Mouse (Mus musculus) midbrain, embryonic 10.5 days (tissue): ENCODE measurements around the gene Gm10577. TPM values are rescaled to one million over a fixed set of nuclear protein-coding genes. Genes with fewer than 3 reads are reported as not detected.

Source experiments
- DNase-seq: peaks from one replicate; pipeline ENCODE4 v3.0.0-alpha.2; 2017; ENCODE audit warnings: low spot score
- H3K27ac ChIP-seq: fragments of 300-500 bp; sonication (generic); replicated peaks from 2 replicates; pipeline ENCODE4 v1.5.1; 2016; ENCODE audit warnings: mild to moderate bottlenecking
- H3K27me3 ChIP-seq: fragments of 300-500 bp; sonication (generic); 2 replicates; pipeline ENCODE4 v1.6.1; 2016; ENCODE audit warnings: low read depth, mild to moderate bottlenecking; ENCODE audit not compliant: poor library complexity, severe bottlenecking
- H3K36me3 ChIP-seq: fragments of 300-500 bp; sonication (generic); 2 replicates; pipeline ENCODE4 v1.6.1; 2016; ENCODE audit warnings: mild to moderate bottlenecking, moderate library complexity
- H3K4me1 ChIP-seq: fragments of 300-500 bp; sonication (generic); 2 replicates; pipeline ENCODE4 v1.6.1; 2016
- H3K4me3 ChIP-seq: fragments of 300-500 bp; sonication (generic); 2 replicates; pipeline ENCODE4 v1.5.1; 2016; ENCODE audit warnings: mild to moderate bottlenecking, moderate library complexity
- H3K9me3 ChIP-seq: fragments of 300-500 bp; sonication (generic); replicated peaks from 2 replicates; pipeline ENCODE4 v1.6.1; 2016; ENCODE audit warnings: mild to moderate bottlenecking
- WGBS: fragments of 180-500 bp; shearing (Covaris S2); methylation state at CpG from one replicate; pipeline ENCODE4 v1.1.7; 2016; 5-methylcytosine and 5-hydroxymethylcytosine counted together
- polyA plus RNA-seq: library from polyadenylated mRNA; unstranded; fragments of >200 nt; fragmentation: Nextera tagmentation; extraction: Ambion mirVana; gene quantifications from 2 replicates; pipeline ENCODE4 v1.2.1, GENCODE M21; 2016

The Gm10577 gene
- polyA plus RNA-seq, 1 experiment from 2014 or later, result not detected

DNA sequence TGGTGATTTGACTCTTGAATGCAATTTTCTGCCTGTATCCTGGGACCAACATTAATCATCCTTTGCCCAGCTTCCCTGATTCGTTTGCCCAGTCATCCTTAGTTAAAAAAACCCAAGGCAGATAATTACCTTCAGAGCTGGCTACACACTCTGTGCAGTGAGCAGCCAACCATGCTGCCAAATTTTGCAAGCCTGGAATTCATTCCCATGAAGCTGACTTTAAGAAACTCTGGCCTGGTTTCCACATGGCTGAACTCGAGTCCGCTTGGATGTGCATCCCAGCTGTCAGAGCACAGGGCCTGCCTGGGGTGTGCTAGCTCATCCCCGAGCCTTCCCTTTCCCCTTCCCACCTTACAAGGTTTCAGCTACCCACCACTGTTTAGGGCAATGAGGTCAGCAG, 29.5 kb downstream of the Gm10577 start:
- WGBS, result 46% methylated on average over 4 of the region's 4 CpGs

GRCm38 (mm10) chr4:100988231-100988799, 32.2 kb downstream of the Gm10577 start:
- H3K27ac ChIP-seq, result no peak overlapping the region
- DNase-seq, result no peak
- H3K4me1 ChIP-seq, result peaks cover 46% of the 10 kb centered on the region
- no peaks in the 10 kb centered on the region for H3K27me3 ChIP-seq
- H3K36me3 ChIP-seq, result peaks cover 98% of the 10 kb centered on the region
- no peak overlapping the region for H3K4me3 ChIP-seq
- no peaks in the 10 kb centered on the region for H3K9me3 ChIP-seq
- 86% methylated on average over 8 of the region's 8 CpGs for WGBS

More for the DNA sequence above, 29.5 kb downstream of the Gm10577 start:
- Histone ChIP-seq H3K36me3 (peaks cover 97% of the 10 kb centered on the region), H3K27me3 (no peaks in the 10 kb centered on the region), H3K27ac (peak overlapping the region; percentile 46; the same call in 1 of the 2 replicates), H3K4me1 (peaks cover 66% of the 10 kb centered on the region), H3K9me3 (no peaks in the 10 kb centered on the region), H3K4me3 (no peak overlapping the region)
- DNase-seq, result no peak

GRCm38 (mm10) chr4:100987187-100987586, 33.3 kb downstream of the Gm10577 start:
- Histone ChIP-seq H3K27me3 (no peaks in the 10 kb centered on the region), H3K27ac (no peak overlapping the region), H3K9me3 (no peaks in the 10 kb centered on the region), H3K4me1 (peaks cover 37% of the 10 kb centered on the region), H3K36me3 (peaks cover 98% of the 10 kb centered on the region), H3K4me3 (no peak overlapping the region)
- WGBS, result 93% methylated on average over 1 of the region's 1 CpGs
- DNase-seq, result no peak

DNA sequence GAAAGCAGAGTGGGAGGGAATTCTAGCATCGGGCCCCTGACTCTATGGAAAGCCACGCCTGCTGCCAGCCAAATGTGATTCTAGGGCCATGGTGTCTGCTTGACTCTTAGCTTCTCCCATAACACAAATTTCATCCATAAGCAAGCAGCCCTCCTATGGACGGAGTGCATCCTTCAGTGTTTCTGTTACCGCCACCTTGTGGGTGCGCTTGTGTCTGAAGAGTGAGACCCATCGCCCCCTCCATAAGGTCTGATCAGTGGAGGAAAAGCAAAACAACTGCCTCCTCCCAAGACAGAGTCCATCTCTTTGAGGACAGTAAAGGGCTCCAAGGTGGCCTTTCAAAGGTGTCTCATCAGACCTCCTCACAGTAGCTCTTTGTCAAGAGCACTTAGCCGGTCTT, 43.0 kb downstream of the Gm10577 start:
- no peak overlapping the region; the same call in 1 of the 2 replicates for H3K27ac ChIP-seq
- DNase-seq, result no peak
- H3K9me3 ChIP-seq, result no peaks in the 10 kb centered on the region
- H3K4me3 ChIP-seq, result no peak overlapping the region
- WGBS, result 89% methylated on average over 7 of the region's 7 CpGs
- peaks cover 41% of the 10 kb centered on the region for H3K4me1 ChIP-seq
- H3K27me3 ChIP-seq, result no peaks in the 10 kb centered on the region
- peaks cover 85% of the 10 kb centered on the region for H3K36me3 ChIP-seq

- H3K4me3 ChIP-seq, result peak overlapping the region; percentile 22
- peaks cover 31% of the 10 kb centered on the region for H3K4me1 ChIP-seq
- no peaks in the 10 kb centered on the region for H3K27me3 ChIP-seq
- peak; percentile 86 for DNase-seq
- H3K36me3 ChIP-seq, result peaks cover 83% of the 10 kb centered on the region
- WGBS, result 33% methylated on average over 14 of the region's 14 CpGs
- H3K27ac ChIP-seq, result peak overlapping the region; percentile 87
- H3K9me3 ChIP-seq, result no peaks in the 10 kb centered on the region
Observed at GRCm38 (mm10) chr4:100974455-100975035, 46.0 kb downstream of the Gm10577 start.

DNA sequence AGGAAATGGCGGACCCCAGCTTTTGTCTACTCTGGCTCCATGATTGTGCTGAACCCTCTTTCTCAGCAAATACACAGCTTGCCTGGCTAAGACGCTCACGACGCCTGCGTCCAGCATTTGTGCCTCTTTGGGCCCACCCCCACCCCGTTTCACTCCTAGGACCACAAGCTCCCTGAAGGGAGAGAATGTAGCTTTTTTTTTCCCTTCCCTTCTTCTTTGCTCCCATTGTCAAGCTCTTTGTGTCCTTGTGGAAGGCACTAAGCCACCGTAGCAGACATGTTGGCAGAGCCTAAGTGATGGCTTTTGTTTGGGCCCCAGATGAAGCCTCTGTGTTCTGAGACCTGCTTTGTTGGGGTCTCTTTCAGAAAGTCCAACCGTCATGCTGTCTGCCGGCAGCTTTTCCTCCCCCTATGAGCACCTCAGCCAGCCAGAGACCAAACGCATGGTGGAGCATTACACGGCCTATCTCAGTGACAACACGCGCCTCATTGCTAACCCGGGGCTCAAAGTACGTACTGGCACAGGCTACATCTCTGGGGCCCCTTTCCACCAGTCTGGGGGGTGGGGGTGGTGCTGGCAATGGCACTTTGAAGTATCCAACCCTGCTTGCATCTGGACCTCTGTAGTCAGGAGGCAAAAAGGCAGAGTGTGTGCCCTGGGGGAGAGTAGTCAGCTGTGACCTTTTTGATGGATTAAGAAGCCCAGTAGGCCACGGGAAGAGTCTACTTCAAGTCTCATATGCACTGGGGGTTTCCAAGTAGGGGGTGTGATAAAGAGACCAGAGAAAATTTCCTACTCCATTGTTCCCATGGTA, 46.6 kb downstream of the Gm10577 start:
- DNase-seq, result peak; percentile 89
- H3K27me3 ChIP-seq, result no peaks in the 10 kb centered on the region
- 22% methylated on average over 16 of the region's 16 CpGs for WGBS
- H3K27ac ChIP-seq, result peak overlapping the region; percentile 87
- H3K36me3 ChIP-seq, result peaks cover 83% of the 10 kb centered on the region
- peaks cover 31% of the 10 kb centered on the region for H3K4me1 ChIP-seq
- H3K9me3 ChIP-seq, result no peaks in the 10 kb centered on the region
- peak overlapping the region; percentile 22 for H3K4me3 ChIP-seq

Other genes with a start within 250 kb of the Gm10577 start
- 34.8 and 42.7 TPM in 2 replicates for gene Cachd1, start 244.0 kb downstream of the Gm10577 start, polyA plus RNA-seq
- gene Raver2, start 48.3 kb upstream of the Gm10577 start, polyA plus RNA-seq, result 12.9 and 14.8 TPM in 2 replicates
- 42.3 and 48.6 TPM in 2 replicates for gene Jak1, start 244.6 kb upstream of the Gm10577 start, polyA plus RNA-seq